Mouse (Mus musculus): ENCODE data around the gene Zfp526. TPM values are rescaled to one million over a fixed set of nuclear protein-coding genes. Genes with fewer than 3 reads are reported as not detected.

Gene Zfp526
- polyA plus RNA-seq, 1 experiment from 2014 or later: 2.3 TPM

GRCm38 (mm10) chr7:25237249-25238014, 16.2 kb downstream of the Zfp526 start, which contains the start of gene Gsk3a:
Gene Gsk3a, minus strand, starts transcription at chr7:25237851.
- Histone ChIP-seq H3K9ac (ENCODE audit: low read length) (peak within 1 kb of the TSS; percentile 99), H3K27me3 (ENCODE audit: control insufficient read depth, insufficient read depth, low read depth, low read length) (no peaks in the 10 kb centered on the region), H3K9me3 (ENCODE audit: control insufficient read depth, low read length) (no peaks in the 10 kb centered on the region), H3K27ac (ENCODE audit: low read length) (peak within 1 kb of the TSS; percentile 88), H3K4me3 (ENCODE audit: low read length) (peak within 1 kb of the TSS; percentile 90), H3K36me3 (ENCODE audit: control insufficient read depth, insufficient read depth, low read length) (peaks cover 21% of the 10 kb centered on the region), H3K4me1 (replicated peaks; ENCODE audit: control insufficient read depth, insufficient read depth, low read length) (peaks cover 19% of the 10 kb centered on the region), H3K4me2 (ENCODE audit: low read depth, low read length) (peak within 1 kb of the TSS; percentile 86)
- ATAC-seq (ENCODE audit: low read depth): peak; percentile 90
- WGBS: under 1% methylated on average over 64 of the region's 76 CpGs

DNA sequence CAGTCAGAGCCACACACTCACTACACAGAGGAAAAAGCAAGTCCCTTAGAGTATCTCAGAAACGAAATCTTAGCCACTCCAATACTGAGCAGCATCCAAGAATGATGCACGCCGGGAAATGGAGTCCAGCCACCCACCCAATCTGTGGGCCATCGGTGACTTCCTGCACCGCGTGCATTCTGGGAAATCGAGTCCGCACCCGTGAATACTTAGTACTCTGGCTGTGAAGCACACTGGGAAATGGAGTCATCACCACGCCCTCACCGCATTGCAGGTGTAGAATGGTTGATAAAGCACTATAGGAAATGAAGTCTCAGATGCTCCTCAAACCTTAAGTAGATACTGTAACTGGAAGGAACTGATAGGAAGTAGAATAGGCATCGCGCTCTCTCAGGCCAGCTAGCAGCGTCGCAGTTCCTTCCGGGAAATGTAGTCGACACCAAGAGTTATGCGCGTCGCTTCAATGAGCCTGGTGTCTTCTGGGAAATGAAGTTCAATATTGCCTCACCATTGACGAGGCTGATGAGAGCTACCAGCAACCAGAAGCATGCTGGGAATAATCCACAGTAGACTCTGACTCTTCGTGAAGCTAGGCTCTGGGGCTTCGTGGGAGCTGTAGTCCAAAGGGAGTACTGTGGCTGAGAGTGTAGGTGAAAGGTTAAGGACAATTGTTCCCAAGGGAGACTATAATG, 16.9 kb downstream of the Zfp526 start:
- peaks cover 19% of the 10 kb centered on the region for H3K4me1 ChIP-seq (replicated peaks; ENCODE audit: control insufficient read depth, insufficient read depth, low read length)
- 0% methylated on average over 23 of the region's 23 CpGs for WGBS

GRCm38 (mm10) chr7:25238829-25239623, 17.8 kb downstream of the Zfp526 start:
- H3K4me2 ChIP-seq (ENCODE audit: low read depth, low read length): peak overlapping the region; percentile 86
- peak; percentile 65 for ATAC-seq (ENCODE audit: low read depth)
- H3K9me3 ChIP-seq (ENCODE audit: control insufficient read depth, low read length): no peaks in the 10 kb centered on the region
- H3K27ac ChIP-seq (ENCODE audit: low read length): peak overlapping the region; percentile 87
- peaks cover 9% of the 10 kb centered on the region for H3K36me3 ChIP-seq (ENCODE audit: control insufficient read depth, insufficient read depth, low read length)
- H3K27me3 ChIP-seq (ENCODE audit: control insufficient read depth, insufficient read depth, low read depth, low read length): no peaks in the 10 kb centered on the region
- H3K4me3 ChIP-seq (ENCODE audit: low read length): peak overlapping the region; percentile 90
- H3K9ac ChIP-seq (ENCODE audit: low read length): peak overlapping the region; percentile 55
- 3% methylated on average over 30 of the region's 30 CpGs for WGBS
- H3K4me1 ChIP-seq (replicated peaks; ENCODE audit: control insufficient read depth, insufficient read depth, low read length): peaks cover 19% of the 10 kb centered on the region

More for the DNA sequence above, 16.9 kb downstream of the Zfp526 start:
- peak overlapping the region; percentile 90 for H3K4me3 ChIP-seq (ENCODE audit: low read length)
- peak overlapping the region; percentile 99 for H3K9ac ChIP-seq (ENCODE audit: low read length)
- ATAC-seq (ENCODE audit: low read depth): peak; percentile 90
- no peaks in the 10 kb centered on the region for H3K9me3 ChIP-seq (ENCODE audit: control insufficient read depth, low read length)
- H3K27ac ChIP-seq (ENCODE audit: low read length): peak overlapping the region; percentile 88
- H3K4me2 ChIP-seq (ENCODE audit: low read depth, low read length): peak overlapping the region; percentile 86
- H3K27me3 ChIP-seq (ENCODE audit: control insufficient read depth, insufficient read depth, low read depth, low read length): no peaks in the 10 kb centered on the region
- H3K36me3 ChIP-seq (ENCODE audit: control insufficient read depth, insufficient read depth, low read length): peaks cover 17% of the 10 kb centered on the region

- no peak for ATAC-seq (ENCODE audit: low read depth)
- H3K4me3 ChIP-seq (ENCODE audit: low read length): no peak overlapping the region
- no peaks in the 10 kb centered on the region for H3K9me3 ChIP-seq (ENCODE audit: control insufficient read depth, low read length)
- no peak overlapping the region for H3K27ac ChIP-seq (ENCODE audit: low read length)
- peaks cover 21% of the 10 kb centered on the region for H3K4me1 ChIP-seq (replicated peaks; ENCODE audit: control insufficient read depth, insufficient read depth, low read length)
- H3K36me3 ChIP-seq (ENCODE audit: control insufficient read depth, insufficient read depth, low read length): peaks cover 15% of the 10 kb centered on the region
- WGBS: 58% methylated on average over 7 of the region's 7 CpGs
- H3K9ac ChIP-seq (ENCODE audit: low read length): no peak overlapping the region
- H3K4me2 ChIP-seq (ENCODE audit: low read depth, low read length): no peak overlapping the region
- H3K27me3 ChIP-seq (ENCODE audit: control insufficient read depth, insufficient read depth, low read depth, low read length): no peaks in the 10 kb centered on the region
Observed at GRCm38 (mm10) chr7:25240631-25241030, 19.4 kb downstream of the Zfp526 start.

- WGBS: 31% methylated on average over 2 of the region's 2 CpGs
- H3K4me3 ChIP-seq (ENCODE audit: low read length): no peak overlapping the region
- no peaks in the 10 kb centered on the region for H3K27me3 ChIP-seq (ENCODE audit: control insufficient read depth, insufficient read depth, low read depth, low read length)
- H3K36me3 ChIP-seq (ENCODE audit: control insufficient read depth, insufficient read depth, low read length): peaks cover 18% of the 10 kb centered on the region
- no peaks in the 10 kb centered on the region for H3K9me3 ChIP-seq (ENCODE audit: control insufficient read depth, low read length)
- peaks cover 21% of the 10 kb centered on the region for H3K4me1 ChIP-seq (replicated peaks; ENCODE audit: control insufficient read depth, insufficient read depth, low read length)
- H3K9ac ChIP-seq (ENCODE audit: low read length): no peak overlapping the region
- no peak for ATAC-seq (ENCODE audit: low read depth)
- no peak overlapping the region for H3K4me2 ChIP-seq (ENCODE audit: low read depth, low read length)
- no peak overlapping the region for H3K27ac ChIP-seq (ENCODE audit: low read length)
Observed at GRCm38 (mm10) chr7:25241062-25241461, 19.8 kb downstream of the Zfp526 start.

DNA sequence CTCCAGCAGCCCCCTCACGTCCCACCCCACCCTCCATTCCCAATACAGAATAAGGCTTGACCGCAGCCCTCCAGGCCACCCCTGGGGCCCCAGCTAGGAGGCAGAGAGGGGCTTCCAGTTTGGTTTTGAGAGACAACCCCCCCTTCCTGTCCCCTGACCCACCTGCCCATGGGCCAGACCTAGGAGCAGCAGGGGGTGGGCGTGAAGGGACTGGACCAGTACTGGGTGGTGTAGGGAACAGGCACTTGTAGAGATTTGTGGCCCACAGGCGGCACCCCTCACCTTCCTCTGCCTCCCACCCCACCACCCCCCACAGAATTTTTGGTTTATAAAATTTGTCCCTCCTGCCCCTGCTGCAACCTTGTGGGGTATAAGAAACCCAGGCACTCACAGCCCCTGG, 22.1 kb downstream of the Zfp526 start:
- no peak overlapping the region for H3K9ac ChIP-seq (ENCODE audit: low read length)
- H3K9me3 ChIP-seq (ENCODE audit: control insufficient read depth, low read length): no peaks in the 10 kb centered on the region
- 91% methylated on average over 4 of the region's 4 CpGs for WGBS
- no peaks in the 10 kb centered on the region for H3K27me3 ChIP-seq (ENCODE audit: control insufficient read depth, insufficient read depth, low read depth, low read length)
- peaks cover 36% of the 10 kb centered on the region for H3K4me1 ChIP-seq (replicated peaks; ENCODE audit: control insufficient read depth, insufficient read depth, low read length)
- ATAC-seq (ENCODE audit: low read depth): no peak
- H3K4me2 ChIP-seq (ENCODE audit: low read depth, low read length): no peak overlapping the region
- no peak overlapping the region for H3K4me3 ChIP-seq (ENCODE audit: low read length)
- peaks cover 18% of the 10 kb centered on the region for H3K36me3 ChIP-seq (ENCODE audit: control insufficient read depth, insufficient read depth, low read length)
- no peak overlapping the region for H3K27ac ChIP-seq (ENCODE audit: low read length)

DNA sequence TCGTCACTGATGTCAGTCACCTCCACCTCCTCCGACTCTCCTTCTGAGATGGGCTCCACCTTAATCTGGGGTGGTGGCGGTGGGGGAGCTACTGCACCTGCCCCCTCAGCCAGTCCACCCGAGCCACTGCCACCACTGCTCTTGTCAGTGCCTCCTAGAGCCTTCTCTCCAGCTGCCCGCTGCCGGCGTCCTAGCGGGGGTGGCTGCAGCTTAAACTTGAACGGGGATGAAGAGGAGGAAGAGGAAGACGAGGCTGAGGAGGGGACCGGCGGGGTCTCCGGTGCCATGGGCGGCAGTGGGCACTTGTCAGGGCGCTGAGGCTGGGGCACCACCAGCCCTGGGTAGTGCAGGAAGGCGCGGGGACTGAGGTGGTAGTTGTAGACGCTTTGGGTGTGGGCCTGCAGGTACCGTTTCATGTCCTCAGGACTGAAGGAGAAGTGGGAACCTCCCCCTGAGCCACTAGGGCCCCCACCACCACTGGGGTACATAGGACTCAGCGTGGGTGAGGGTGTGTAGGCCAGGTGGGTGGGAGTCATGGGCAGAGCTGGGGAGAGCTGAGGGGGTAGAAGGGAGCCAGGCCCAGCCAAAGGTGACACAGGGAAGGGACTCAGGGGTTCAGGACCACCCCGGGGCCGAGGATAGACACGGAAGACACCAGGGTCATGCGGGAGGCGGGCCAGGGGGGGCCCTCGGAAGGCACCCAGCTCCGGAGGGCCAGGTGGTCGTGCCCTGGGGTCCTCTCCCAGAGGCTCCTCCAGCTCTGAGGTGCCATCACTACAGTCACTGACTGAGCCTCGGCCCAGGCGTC, 23.5 kb downstream of the Zfp526 start:
- H3K27ac ChIP-seq (ENCODE audit: low read length): no peak overlapping the region
- no peaks in the 10 kb centered on the region for H3K27me3 ChIP-seq (ENCODE audit: control insufficient read depth, insufficient read depth, low read depth, low read length)
- H3K4me2 ChIP-seq (ENCODE audit: low read depth, low read length): no peak overlapping the region
- no peak overlapping the region for H3K9ac ChIP-seq (ENCODE audit: low read length)
- peaks cover 18% of the 10 kb centered on the region for H3K36me3 ChIP-seq (ENCODE audit: control insufficient read depth, insufficient read depth, low read length)
- H3K4me1 ChIP-seq (replicated peaks; ENCODE audit: control insufficient read depth, insufficient read depth, low read length): peaks cover 31% of the 10 kb centered on the region
- H3K9me3 ChIP-seq (ENCODE audit: control insufficient read depth, low read length): no peaks in the 10 kb centered on the region
- H3K4me3 ChIP-seq (ENCODE audit: low read length): no peak overlapping the region
- no peak for ATAC-seq (ENCODE audit: low read depth)
- WGBS: 80% methylated on average over 30 of the region's 30 CpGs

- Histone ChIP-seq H3K9me3 (ENCODE audit: control insufficient read depth, low read length) (no peaks in the 10 kb centered on the region), H3K4me1 (replicated peaks; ENCODE audit: control insufficient read depth, insufficient read depth, low read length) (peaks cover 34% of the 10 kb centered on the region), H3K36me3 (ENCODE audit: control insufficient read depth, insufficient read depth, low read length) (peaks cover 18% of the 10 kb centered on the region), H3K4me3 (ENCODE audit: low read length) (peak overlapping the region; percentile 98), H3K9ac (ENCODE audit: low read length) (peak overlapping the region; percentile 97), H3K4me2 (ENCODE audit: low read depth, low read length) (peak overlapping the region; percentile 95), H3K27me3 (ENCODE audit: control insufficient read depth, insufficient read depth, low read depth, low read length) (no peaks in the 10 kb centered on the region), H3K27ac (ENCODE audit: low read length) (peak overlapping the region; percentile 99)
- 29% methylated on average over 20 of the region's 20 CpGs for WGBS
- ATAC-seq (ENCODE audit: low read depth): no peak
Observed at GRCm38 (mm10) chr7:25246079-25246758, 25.0 kb downstream of the Zfp526 start.

Measured in lung, embryonic 16.5 days (tissue).